Mouse (Mus musculus): ENCODE measurements around the gene Arhgef17. TPM values are rescaled to one million over a fixed set of nuclear protein-coding genes. Genes with fewer than 3 reads are reported as not detected.

Gene Arhgef17
- polyA plus RNA-seq, 1 experiment from 2014 or later, result 9.3 TPM

DNA sequence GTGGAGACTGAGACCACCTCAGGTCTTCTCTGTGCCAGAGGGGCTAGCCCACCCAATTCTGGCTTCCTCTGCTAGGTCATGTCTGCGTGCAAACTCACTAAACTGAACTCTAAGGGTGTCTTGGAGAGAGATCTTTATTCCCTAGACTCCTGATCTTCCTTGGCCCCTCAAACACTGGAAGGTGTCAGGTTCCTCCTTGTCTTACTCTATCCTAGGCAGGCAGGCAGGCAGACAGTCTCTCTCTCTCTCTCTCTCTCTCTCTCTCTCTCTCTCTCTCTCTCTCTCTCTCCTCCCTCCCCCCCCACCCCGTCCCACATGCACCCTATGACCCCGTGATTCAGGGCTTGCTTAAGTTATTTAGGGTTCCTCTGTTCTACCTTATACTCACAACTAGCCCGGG lies 69.6 kb downstream of the Arhgef17 start:
- Histone ChIP-seq H3K4me3 (peak overlapping the region; percentile 88), H3K27me3 (replicated peaks; ENCODE audit: low read depth, poor library complexity, severe bottlenecking) (no peaks in the 10 kb centered on the region; the same call in 1 of the 2 replicates), H3K27ac (replicated peaks) (peak overlapping the region; percentile 88), H3K9me3 (no peaks in the 10 kb centered on the region), H3K36me3 (replicated peaks) (no peaks in the 10 kb centered on the region), H3K4me1 (peaks cover 51% of the 10 kb centered on the region)
- WGBS, result 3% methylated on average over 4 of the region's 4 CpGs
- no peak for DNase-seq (ENCODE audit: low spot score)

DNA sequence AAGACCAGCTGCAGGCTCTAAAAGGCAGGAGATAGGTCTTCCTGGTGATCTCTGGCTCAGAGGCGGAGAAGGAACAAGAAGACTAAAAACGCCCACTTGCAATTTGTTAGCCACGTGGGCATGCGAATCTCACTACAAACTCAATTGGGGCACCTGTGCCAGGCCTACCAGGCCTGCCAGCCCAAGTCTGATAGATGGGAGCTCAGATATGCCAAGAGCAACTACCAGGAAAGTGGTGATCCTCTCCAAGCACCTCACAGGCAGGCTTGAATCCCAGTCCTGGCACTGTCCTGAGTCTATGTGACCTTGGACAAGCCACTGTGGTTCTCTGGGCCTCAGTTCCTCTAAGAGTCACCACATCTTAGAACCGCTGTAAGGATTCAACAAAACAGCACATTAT lies 70.7 kb downstream of the Arhgef17 start:
- WGBS, result 92% methylated on average over 5 of the region's 5 CpGs
- no peak overlapping the region for H3K4me3 ChIP-seq
- H3K27ac ChIP-seq (replicated peaks), result no peak overlapping the region
- H3K27me3 ChIP-seq (replicated peaks; ENCODE audit: low read depth, poor library complexity, severe bottlenecking), result no peaks in the 10 kb centered on the region; the same call in 1 of the 2 replicates
- no peaks in the 10 kb centered on the region for H3K9me3 ChIP-seq
- H3K4me1 ChIP-seq, result peaks cover 60% of the 10 kb centered on the region
- H3K36me3 ChIP-seq (replicated peaks), result no peaks in the 10 kb centered on the region
- no peak for DNase-seq (ENCODE audit: low spot score)

DNA sequence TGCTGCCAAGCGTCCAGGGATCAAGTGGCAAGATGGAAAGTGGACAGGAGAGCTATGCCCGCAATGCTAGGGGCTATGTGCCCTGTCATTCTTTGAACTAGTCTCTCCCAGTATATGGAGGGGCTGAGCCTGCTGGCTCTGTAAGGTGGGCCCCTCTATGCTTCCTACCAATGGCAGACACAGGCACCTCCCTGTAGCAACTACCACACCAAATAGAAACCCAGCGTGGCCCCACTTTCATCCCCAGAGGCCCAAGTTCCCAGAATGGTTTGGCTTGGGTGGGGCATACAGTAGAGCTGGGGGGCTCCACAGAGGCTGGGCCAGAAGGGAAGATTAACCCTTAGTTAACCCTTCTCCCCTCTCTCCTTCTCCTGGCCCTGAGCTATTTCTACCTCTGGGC lies 71.5 kb downstream of the Arhgef17 start:
- DNase-seq (ENCODE audit: low spot score), result no peak
- H3K4me3 ChIP-seq, result no peak overlapping the region
- WGBS, result 76% methylated on average over 3 of the region's 3 CpGs
- peaks cover 68% of the 10 kb centered on the region for H3K4me1 ChIP-seq
- no peaks in the 10 kb centered on the region for H3K9me3 ChIP-seq
- no peak overlapping the region; the same call in 1 of the 2 replicates for H3K27ac ChIP-seq (replicated peaks)
- no peaks in the 10 kb centered on the region; the same call in 1 of the 2 replicates for H3K27me3 ChIP-seq (replicated peaks; ENCODE audit: low read depth, poor library complexity, severe bottlenecking)
- no peaks in the 10 kb centered on the region for H3K36me3 ChIP-seq (replicated peaks)

DNA sequence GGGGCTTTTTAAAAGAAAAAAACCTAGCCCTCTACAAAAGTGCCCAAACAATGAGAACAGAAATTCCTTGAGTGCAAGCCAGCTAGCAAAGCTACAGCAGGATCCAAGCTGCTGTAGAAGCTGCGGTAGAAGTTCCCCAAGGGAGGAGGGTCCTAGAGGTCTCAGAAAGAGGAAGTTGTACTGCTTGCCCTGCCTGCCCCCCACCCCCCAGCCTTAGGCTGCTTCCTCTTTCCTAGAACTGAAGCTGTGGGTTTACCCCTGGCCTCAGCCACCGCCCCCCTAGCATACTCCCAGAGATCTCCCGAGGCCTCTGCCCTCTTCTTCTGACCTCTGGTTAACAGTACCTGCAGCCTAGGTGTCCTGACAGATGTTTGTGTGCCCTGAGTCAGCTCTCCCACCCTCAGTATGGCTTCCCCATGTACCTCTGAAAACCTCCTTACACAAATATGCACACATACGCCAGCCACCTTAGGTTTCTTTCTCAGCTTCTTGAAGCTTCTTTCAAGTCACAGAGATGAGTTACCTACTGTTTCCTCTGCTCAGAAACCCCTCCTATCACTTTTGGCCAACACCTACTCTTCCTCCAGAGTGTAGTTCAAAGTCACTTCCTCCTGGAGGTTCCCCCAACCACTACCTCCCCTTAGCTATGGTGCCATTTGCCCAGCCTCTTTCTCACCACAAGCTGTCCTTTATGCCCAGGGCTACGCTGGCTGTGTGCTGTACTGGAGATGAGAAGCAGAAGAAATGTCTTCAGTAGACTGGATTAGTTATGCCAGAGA lies 75.9 kb downstream of the Arhgef17 start:
- 0 out of 2 replicates have a peak overlapping the region, but pooled peaks have one; percentile 4 for H3K4me3 ChIP-seq
- 61% methylated on average over 5 of the region's 5 CpGs for WGBS
- peaks cover 93% of the 10 kb centered on the region for H3K4me1 ChIP-seq
- H3K36me3 ChIP-seq (replicated peaks), result no peaks in the 10 kb centered on the region
- no peaks in the 10 kb centered on the region for H3K27me3 ChIP-seq (replicated peaks; ENCODE audit: low read depth, poor library complexity, severe bottlenecking)
- H3K9me3 ChIP-seq, result no peaks in the 10 kb centered on the region
- DNase-seq (ENCODE audit: low spot score), result no peak
- H3K27ac ChIP-seq (replicated peaks), result no peak overlapping the region; the same call in 1 of the 2 replicates

DNA sequence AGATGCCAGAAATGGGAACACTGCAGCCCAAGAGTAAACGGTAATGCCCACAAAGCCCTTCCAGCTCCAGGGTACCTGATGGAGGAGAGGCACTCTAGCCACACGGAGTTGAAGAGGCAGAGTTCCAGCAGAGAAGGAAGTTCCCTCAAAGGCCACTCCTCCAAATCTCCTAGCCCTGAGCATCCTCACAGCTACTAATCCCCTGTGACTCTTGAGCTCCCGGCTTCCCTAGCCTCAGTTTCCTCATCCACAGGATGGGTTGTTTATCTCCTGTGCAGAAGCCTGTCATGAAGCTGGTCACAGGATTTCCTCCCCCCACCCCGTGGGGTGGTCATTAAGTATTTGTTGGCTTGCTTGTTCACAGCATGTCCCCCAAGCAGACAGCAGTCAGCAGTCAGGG lies 76.6 kb downstream of the Arhgef17 start:
- Histone ChIP-seq H3K4me1 (peaks cover 87% of the 10 kb centered on the region), H3K4me3 (0 out of 2 replicates have a peak overlapping the region, but pooled peaks have one; percentile 4), H3K9me3 (no peaks in the 10 kb centered on the region), H3K27ac (replicated peaks) (no peak overlapping the region; the same call in 1 of the 2 replicates), H3K36me3 (replicated peaks) (no peaks in the 10 kb centered on the region), H3K27me3 (replicated peaks; ENCODE audit: low read depth, poor library complexity, severe bottlenecking) (no peaks in the 10 kb centered on the region)
- WGBS, result 54% methylated on average over 4 of the region's 4 CpGs
- DNase-seq (ENCODE audit: low spot score), result no peak

GRCm38 (mm10) chr7:100854861-100855260 lies 77.0 kb downstream of the Arhgef17 start:
- peaks cover 4% of the 10 kb centered on the region for H3K36me3 ChIP-seq (replicated peaks)
- no peaks in the 10 kb centered on the region for H3K27me3 ChIP-seq (replicated peaks; ENCODE audit: low read depth, poor library complexity, severe bottlenecking)
- H3K4me3 ChIP-seq, result no peak overlapping the region
- peak overlapping the region; percentile 57; the same call in 1 of the 2 replicates for H3K27ac ChIP-seq (replicated peaks)
- DNase-seq (ENCODE audit: low spot score), result no peak
- H3K9me3 ChIP-seq, result no peaks in the 10 kb centered on the region
- 71% methylated on average over 5 of the region's 5 CpGs for WGBS
- H3K4me1 ChIP-seq, result peaks cover 83% of the 10 kb centered on the region

- no peaks in the 10 kb centered on the region for H3K9me3 ChIP-seq
- WGBS, result 41% methylated on average over 6 of the region's 6 CpGs
- no peaks in the 10 kb centered on the region for H3K27me3 ChIP-seq (replicated peaks; ENCODE audit: low read depth, poor library complexity, severe bottlenecking)
- peak overlapping the region; percentile 57 for H3K27ac ChIP-seq (replicated peaks)
- 0 out of 2 replicates have a peak overlapping the region, but pooled peaks have one; percentile 19 for H3K4me3 ChIP-seq
- peaks cover 78% of the 10 kb centered on the region for H3K4me1 ChIP-seq
- peak; percentile 60 for DNase-seq (ENCODE audit: low spot score)
- peaks cover 6% of the 10 kb centered on the region for H3K36me3 ChIP-seq (replicated peaks)
Measured at GRCm38 (mm10) chr7:100854137-100854814, 77.6 kb downstream of the Arhgef17 start.

DNA sequence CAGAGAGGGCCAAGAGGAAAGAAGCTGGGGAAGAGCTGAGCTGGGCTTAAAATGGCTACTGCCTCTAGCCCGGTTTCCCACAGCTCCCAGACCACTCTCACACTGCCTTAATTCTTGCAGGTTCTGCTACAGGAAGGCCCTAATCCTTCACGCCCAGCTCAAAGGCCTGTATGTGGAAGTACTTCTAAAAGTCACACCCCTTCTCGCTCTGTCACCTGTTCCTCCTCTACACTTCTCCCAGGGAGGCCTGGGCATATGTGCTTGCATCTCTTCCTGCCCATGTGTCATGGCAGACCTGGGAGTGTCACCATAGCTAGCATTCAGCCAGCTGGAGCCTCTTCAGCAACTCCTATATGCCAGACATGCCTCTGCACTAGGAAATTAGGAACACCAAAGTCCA lies 78.5 kb downstream of the Arhgef17 start:
- Histone ChIP-seq H3K4me1 (peaks cover 72% of the 10 kb centered on the region), H3K27me3 (replicated peaks; ENCODE audit: low read depth, poor library complexity, severe bottlenecking) (no peaks in the 10 kb centered on the region), H3K36me3 (replicated peaks) (peaks cover 9% of the 10 kb centered on the region), H3K27ac (replicated peaks) (peak overlapping the region; percentile 57), H3K4me3 (no peak overlapping the region), H3K9me3 (no peaks in the 10 kb centered on the region)
- no peak for DNase-seq (ENCODE audit: low spot score)
- 83% methylated on average over 3 of the region's 3 CpGs for WGBS

DNA sequence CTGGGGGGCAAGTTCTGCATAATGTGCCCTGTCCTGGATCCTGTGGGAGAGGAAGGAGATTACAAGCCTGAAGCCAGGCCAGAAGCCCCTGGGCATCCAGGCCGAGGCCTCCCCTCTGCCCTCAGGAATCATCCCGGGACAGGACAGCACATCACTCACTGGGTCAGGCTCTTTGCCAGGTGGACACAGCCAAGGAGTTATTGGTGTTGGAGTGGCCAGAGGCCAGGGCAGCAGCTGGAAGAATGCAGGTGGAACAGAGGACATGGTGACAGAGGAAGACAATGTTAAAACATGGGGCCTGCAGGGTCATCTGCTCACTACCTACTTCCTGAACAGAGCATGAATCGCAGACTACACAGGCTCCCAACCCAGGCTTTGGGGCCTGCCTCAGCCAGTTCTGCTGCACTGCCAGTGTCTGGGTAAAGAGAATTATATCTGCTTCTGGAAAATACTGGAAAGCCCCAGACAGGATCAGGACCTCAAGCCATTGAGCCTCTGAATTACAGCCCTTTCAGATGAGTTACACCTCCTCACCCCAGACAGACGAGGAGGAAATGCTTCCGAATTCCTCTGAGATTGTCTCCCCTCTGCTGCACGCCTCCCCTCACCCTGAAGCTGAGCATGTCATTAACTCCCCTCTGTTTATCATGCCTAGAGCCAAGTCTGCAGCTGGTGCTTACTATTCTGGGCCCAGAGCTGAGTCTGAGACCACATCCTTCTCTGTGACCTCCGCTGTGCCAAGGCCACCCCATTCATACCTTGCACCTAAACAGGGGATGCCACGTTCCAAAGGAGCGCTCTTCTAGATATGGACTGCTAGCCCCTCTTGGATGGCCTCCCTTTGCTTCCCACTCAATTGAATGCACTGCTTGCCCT lies 80.2 kb downstream of the Arhgef17 start:
- H3K27ac ChIP-seq (replicated peaks), result peak overlapping the region; percentile 27; the same call in 1 of the 2 replicates
- 73% methylated on average over 9 of the region's 9 CpGs for WGBS
- H3K4me1 ChIP-seq, result peaks cover 55% of the 10 kb centered on the region
- H3K9me3 ChIP-seq, result no peaks in the 10 kb centered on the region
- no peaks in the 10 kb centered on the region for H3K27me3 ChIP-seq (replicated peaks; ENCODE audit: low read depth, poor library complexity, severe bottlenecking)
- DNase-seq (ENCODE audit: low spot score), result no peak
- H3K36me3 ChIP-seq (replicated peaks), result peaks cover 23% of the 10 kb centered on the region
- H3K4me3 ChIP-seq, result no peak overlapping the region

- DNase-seq (ENCODE audit: low spot score), result no peak
- whole genome bisulfite sequencing, result 86% methylated on average over 2 of the region's 2 CpGs
- H3K4me3 ChIP-seq, result no peak overlapping the region
- H3K36me3 ChIP-seq (replicated peaks), result peaks cover 23% of the 10 kb centered on the region
- peaks cover 42% of the 10 kb centered on the region for H3K4me1 ChIP-seq
- no peaks in the 10 kb centered on the region for H3K27me3 ChIP-seq (replicated peaks; ENCODE audit: low read depth, poor library complexity, severe bottlenecking)
- H3K27ac ChIP-seq (replicated peaks), result no peak overlapping the region
- no peaks in the 10 kb centered on the region for H3K9me3 ChIP-seq
Measured at GRCm38 (mm10) chr7:100849508-100849907, 82.4 kb downstream of the Arhgef17 start.

- Histone ChIP-seq H3K27ac (replicated peaks) (no peak overlapping the region), H3K27me3 (replicated peaks; ENCODE audit: low read depth, poor library complexity, severe bottlenecking) (no peaks in the 10 kb centered on the region), H3K36me3 (replicated peaks) (peaks cover 24% of the 10 kb centered on the region), H3K9me3 (no peaks in the 10 kb centered on the region), H3K4me1 (peaks cover 35% of the 10 kb centered on the region), H3K4me3 (no peak overlapping the region)
- peak; percentile 64 for DNase-seq (ENCODE audit: low spot score)
- 32% methylated on average over 6 of the region's 6 CpGs for WGBS
Measured at GRCm38 (mm10) chr7:100848744-100849143, 83.2 kb downstream of the Arhgef17 start.

GRCm38 (mm10) chr7:100847131-100847530 lies 84.8 kb downstream of the Arhgef17 start:
- Histone ChIP-seq H3K4me3 (no peak overlapping the region), H3K27me3 (replicated peaks; ENCODE audit: low read depth, poor library complexity, severe bottlenecking) (no peaks in the 10 kb centered on the region), H3K9me3 (no peaks in the 10 kb centered on the region), H3K27ac (replicated peaks) (no peak overlapping the region; the same call in 1 of the 2 replicates), H3K36me3 (replicated peaks) (peaks cover 35% of the 10 kb centered on the region), H3K4me1 (peaks cover 19% of the 10 kb centered on the region)
- 86% methylated on average over 6 of the region's 6 CpGs for WGBS
- DNase-seq (ENCODE audit: low spot score), result no peak

All from embryonic facial prominence, embryonic 10.5 days (tissue).